Mouse (Mus musculus) frontal cortex, postnatal 25 days (tissue): ENCODE results near the gene Dusp9.

ENCODE experiments used
- DNase-seq, 2 experiments: peaks; one replicate each; pipeline ENCODE4 v3.0.0; 2022; ENCODE audit warnings: low spot score in 2 of 2

Dusp9 gene

GRCm38 (mm10) chrX:73639255-73639675, at the start of gene Dusp9:
Dusp9 (plus strand) TSS chrX:73639419.
- no peak for DNase-seq

DNA sequence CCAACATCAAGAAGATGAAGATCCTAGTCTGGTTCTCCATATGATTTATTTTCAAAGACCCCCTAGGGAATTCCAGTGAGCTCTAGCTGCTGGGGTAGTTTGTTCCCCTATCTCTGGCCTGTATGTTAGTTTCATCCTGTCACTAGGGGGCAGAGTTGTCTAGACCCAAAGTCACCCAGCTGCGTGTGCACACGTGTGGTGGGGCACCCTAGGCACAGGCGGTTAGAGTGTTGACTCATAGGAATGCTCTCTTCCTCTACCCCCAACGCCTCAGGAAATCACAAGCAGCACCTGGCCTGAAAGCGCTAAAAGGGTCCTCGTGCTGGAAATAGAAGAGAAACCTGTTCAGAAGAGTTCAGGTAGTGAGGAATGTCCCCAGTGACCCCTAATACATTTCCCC, 46.0 kb upstream of the Dusp9 start:
- no peak for DNase-seq

- no peak for DNase-seq
Observed at GRCm38 (mm10) chrX:73594451-73595121, 44.6 kb upstream of the Dusp9 start.

- DNase-seq = no peak
Observed at GRCm38 (mm10) chrX:73595297-73595938, 43.8 kb upstream of the Dusp9 start.

GRCm38 (mm10) chrX:73601456-73601855, 37.8 kb upstream of the Dusp9 start:
- DNase-seq = no peak

GRCm38 (mm10) chrX:73613665-73614064, 25.6 kb upstream of the Dusp9 start:
- DNase-seq = no peak

DNA sequence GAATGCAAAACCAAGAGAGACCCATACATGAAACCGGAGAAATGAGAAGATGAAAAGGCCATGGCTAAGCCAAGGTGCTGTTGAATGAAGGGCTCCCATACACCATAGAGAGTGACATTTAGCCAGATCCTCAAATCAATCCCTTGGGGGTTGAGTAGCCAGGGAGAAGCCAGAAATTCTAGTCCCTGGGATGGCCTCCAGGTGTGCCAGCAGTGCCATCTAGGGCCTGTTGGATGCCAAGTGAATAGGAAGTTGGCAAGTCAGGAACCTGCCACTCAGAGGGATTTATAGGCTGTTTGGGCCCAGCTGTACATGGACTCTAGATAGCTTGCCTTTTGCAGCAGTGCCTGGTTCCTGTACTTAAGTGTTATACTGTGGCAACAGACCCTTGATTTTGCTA, 23.3 kb upstream of the Dusp9 start:
- DNase-seq = no peak

DNA sequence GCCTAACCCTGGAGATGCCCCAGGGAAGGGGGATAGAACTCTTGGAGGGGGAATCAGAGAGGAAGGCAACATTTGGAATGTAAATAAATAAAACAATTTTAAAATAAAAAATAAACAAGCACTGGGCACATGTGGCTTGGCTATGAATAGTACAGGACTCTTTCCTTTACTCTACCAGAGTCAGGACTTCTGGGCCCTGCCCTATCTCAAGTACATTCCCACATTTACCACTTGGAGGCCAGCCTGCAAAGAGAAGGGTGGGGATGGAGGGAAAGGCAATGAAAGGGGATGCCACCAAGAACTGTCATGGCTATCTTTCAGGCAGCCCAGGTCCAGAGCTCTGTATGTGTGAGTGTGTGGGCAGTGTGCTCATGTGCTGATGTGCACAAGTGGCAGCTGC, 19.8 kb upstream of the Dusp9 start:
- no peak for DNase-seq

- no peak for DNase-seq
Observed at GRCm38 (mm10) chrX:73619890-73620289, 19.3 kb upstream of the Dusp9 start.

GRCm38 (mm10) chrX:73626981-73627380, 12.2 kb upstream of the Dusp9 start:
- DNase-seq = no peak

GRCm38 (mm10) chrX:73635425-73635824, 3.8 kb upstream of the Dusp9 start:
- no peak for DNase-seq

DNA sequence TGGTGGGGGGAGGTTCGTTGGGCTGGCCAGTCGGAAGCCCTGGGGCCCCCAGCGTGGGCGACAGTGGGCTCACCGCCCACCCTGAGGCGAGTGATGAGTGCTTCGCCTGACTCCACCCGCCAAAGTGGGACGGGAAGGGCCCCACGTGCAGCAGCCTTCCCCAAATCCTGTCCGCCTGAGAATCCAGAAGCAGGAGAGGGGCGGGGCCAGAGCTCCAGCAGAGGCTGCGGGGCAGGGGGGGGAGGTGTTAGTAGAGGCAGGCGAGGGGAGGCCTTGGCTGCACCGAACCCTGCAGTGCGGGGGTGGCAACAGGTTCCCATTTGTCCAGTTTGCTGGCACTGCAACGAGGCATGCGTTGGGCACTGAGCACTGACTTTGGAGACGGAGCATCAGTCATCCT, 1.8 kb upstream of the Dusp9 start:
- no peak for DNase-seq

DNA sequence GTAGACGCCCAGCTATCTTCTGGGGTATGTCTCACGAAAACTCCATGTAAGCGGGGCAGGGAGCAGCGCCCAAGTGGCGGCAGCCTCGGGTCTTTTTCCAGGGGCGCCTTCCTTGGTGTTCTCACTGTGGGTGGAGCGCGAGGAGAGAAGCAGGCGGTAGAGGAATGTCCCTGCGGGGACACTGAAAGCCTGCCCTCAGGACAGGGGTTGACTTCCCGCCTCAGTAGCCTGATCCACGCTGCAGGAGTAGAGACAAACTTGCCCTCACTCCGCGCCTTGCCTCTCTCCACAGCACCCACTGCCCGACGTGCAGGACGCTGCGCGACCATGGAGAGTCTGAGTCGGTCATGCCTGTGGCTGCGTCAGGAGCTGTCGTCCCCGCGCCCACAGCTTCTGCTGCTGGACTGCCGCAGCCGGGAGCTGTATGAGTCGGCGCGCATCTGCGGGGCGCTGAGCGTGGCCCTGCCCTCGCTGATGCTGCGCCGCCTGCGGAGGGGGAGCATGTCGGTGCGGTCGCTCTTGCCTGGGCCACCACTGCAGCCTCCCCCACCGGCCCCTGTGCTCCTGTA, 766 bp downstream of the Dusp9 start:
- DNase-seq = no peak

GRCm38 (mm10) chrX:73645121-73645520, 5.9 kb downstream of the Dusp9 start:
- no peak for DNase-seq

GRCm38 (mm10) chrX:73650869-73651268, 11.7 kb downstream of the Dusp9 start:
- DNase-seq = no peak

DNA sequence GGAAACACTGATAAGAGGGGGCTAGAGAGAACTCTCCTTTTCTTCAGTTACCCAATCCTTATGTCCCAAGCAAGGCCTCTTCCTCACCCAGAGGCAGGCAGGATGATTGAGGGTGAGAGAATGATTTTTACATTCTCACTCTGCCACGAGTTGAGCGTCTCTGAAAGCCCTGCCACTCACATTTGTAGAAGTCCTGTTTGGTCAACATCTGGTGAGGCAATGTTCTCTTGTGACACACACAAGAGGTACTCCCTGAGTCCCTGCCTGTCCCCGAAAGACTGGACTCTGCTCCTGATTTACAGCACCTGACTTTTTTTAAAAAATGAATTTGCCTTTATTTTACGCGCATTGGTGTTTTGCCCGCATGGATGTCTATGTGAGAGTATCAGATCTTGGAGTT, 14.2 kb downstream of the Dusp9 start:
- DNase-seq = no peak

GRCm38 (mm10) chrX:73654177-73654576, 15.0 kb downstream of the Dusp9 start:
- peak in 1 of 2 experiments; percentile 56 for DNase-seq

DNA sequence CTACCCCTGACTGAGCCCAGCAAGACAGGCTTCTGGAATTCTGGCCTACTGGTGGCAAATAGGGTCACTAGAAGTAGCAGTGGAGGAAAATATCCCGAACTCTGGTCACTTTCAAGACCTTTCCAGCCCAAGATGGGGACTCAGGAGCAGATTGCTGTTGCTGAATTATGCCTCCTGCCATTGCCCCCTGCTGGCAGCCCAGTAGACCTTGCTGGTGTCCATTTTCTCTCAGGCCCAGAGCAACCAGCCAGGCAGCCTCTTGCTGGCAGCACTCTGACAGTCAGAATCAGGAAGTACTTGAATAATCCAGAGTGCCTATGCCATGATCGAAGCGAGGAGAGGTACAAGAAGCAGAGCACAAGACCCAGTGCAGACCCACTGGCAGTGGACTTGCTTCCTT, 16.3 kb downstream of the Dusp9 start:
- no peak for DNase-seq

DNA sequence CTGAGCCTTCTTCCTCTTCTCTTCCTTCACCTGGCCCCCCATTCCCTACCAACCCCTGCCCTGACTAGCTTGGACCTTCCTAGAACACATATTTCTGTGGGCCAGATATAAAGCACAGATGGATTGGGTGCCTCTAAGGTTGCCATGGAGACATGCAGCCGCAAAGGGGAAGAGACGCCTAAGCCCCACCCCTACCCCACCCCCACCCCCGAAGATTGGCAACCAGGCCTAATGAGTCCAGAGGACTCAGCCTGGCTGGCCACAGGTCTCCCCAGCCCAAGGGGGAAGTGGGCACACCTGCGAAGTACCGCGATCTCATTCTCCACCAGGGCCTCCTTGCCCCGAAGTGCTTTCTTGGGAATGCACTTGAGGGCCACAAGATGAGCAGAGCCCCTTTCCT, 19.2 kb downstream of the Dusp9 start:
- DNase-seq = no peak

GRCm38 (mm10) chrX:73658936-73659574, 19.8 kb downstream of the Dusp9 start:
- no peak for DNase-seq

DNA sequence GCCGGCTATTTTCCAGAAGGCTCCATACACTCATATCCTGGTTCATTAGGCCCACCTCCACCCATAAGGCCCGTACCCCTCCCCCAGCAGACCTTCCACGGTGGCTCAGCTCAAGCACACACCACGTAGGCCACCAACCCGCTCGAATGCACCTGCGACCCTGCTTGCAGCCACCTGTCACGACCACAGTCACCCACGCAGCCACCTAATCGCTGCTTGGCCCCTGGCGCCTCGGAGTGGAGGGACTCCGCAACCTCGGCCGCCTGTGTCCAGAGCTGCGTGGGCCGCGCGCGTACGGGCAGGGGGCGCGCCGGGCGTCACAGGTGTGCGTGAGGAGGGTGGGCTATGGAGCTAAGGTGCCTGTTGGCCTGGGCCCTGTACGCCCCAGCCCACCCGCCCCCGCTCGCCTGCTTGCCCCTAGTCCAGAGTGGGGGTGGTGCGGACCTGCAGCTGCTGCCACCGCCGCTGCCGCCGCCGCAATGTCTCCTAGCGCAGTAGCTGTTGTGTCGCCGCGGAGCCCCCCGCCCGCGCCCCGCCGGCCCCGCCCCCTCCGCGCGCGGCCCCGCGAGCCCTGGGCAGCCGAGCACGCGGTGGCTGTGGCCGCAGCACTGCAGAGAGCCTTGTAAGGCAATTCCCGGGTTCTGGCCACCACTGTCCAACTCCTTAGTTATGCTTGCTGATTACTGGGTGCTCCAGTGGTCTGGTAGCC, 20.5 kb downstream of the Dusp9 start, which contains the start of gene Pnck:
TSS of gene Pnck (minus strand) at position 543 of the 709 bp plus-strand sequence.
- DNase-seq = no peak

- no peak for DNase-seq
Observed at GRCm38 (mm10) chrX:73660284-73660665, 21.1 kb downstream of the Dusp9 start.
